Mouse (Mus musculus) kidney, adult 11 months (tissue): ENCODE data around the gene Arhgef33.
"Not testable (repeated sequence)": the region's sequence is repeated elsewhere in the genome, so short reads cannot be mapped to it uniquely, and the experiment has no call there.

ENCODE experiments used
- DNase-seq: peaks from one replicate; pipeline ENCODE4 v3.0.0; 2022

Arhgef33 gene

DNA sequence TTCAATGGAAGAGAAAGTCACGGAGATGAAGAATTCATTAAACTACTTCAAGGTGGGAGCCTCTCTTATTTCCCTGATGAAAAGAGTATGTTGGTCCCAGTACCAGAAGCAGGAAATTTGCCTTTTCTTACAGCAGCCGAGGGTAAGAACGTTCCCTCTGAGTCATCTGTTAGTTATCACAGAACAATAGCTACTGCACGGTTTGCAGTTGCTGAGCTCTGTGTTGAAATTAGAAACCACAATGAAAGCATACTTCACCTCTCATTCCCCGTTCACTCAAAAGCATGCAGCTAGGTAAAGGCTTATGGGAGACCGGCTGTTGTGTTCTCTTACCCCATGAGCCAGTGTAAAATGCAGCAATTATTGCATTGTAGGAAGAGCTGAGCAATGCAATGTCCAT lies 40.0 kb downstream of the Arhgef33 start:
- DNase-seq, result no peak

DNA sequence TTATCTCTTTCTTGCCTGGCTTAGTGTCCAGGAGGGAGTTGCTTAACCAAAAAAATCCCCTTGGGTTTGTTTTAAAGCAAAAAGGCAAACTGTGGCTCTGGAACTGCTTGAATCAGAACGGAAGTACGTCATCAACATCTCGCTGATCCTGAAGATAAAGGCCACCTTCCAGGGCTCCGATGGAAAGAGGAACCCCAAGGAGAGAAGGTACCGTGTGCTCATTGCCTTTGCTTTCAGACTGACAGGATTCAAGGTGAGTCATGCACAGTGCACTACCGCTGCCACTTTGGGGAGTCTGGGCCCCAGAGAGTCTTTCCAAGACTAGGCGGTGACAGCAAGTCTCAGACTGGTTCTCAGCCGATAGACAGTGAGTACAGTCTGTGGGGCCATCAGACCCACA lies 53.0 kb downstream of the Arhgef33 start:
- DNase-seq, result no peak

DNA sequence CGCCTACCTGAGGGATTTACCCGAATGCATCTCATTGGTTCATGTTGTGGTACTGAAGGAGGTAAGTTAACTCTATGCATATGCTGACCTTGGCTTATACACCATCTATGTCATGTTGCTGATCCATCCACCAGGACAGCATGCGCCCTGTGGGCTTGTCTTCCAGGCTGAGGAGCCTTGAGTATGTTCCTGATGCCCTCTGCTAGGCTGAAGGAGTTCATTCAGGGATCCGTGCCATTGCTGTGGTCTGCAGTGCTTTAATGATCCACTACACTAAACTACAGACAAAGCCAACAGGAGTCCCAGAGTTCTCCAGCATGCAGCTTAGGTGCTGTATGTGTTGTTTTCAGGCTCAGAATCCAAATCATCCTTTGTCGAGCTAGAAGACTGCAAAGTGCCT lies 60.1 kb downstream of the Arhgef33 start:
- peak; percentile 21 for DNase-seq

DNA sequence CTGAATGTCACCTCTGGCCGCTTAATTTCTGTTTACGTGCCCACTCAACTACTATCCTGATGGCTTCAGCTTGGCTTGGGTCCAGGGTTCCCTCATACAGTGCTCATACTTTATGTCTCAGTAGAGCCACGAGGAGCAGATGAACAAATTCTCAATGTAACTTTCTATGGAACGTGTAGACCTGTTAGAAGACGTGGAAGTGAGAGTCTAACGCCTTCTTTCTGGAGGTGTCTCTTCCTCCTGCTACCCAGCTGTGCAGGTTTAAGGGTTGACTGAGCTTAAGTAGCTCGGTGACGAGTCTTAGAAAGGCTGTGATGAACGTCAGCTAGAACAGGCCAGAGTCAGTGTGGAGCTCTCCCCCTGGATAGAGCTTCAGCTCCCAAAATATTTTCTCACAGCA lies 61.4 kb downstream of the Arhgef33 start:
- DNase-seq, result no peak

DNA sequence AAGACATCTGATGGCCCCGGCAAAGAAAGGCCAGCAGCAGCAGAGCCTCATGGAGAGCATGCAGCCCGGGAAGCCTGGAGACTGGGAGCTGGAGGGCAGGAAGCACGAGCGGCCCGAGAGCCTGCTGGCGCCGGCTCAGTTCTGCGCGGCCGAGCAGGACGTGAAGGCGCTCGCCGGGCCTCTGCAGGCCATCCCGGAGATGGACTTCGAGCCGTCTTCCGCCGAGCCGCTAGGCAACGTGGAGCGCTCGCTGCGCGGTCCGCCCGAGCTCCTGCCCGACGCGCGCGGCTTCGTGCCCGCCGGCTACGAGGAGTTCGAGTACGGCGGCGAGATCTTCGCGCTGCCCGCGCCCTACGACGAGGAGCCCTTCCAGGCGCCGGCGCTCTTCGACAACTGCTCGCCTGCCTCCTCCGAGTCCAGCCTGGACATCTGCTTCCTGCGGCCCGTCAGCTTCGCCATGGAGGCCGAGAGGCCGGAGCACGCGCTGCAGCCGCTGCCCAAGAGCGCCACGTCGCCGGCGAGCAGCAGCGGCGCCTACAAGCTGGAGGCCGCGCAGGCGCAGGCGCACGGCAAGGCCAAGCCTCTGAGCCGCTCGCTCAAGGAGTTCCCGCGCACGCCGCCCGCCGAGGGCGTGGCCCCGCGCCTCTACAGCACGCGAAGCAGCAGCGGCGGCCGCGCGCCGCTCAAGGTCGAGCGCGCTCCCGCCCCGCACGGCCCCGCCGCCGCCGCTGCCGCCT lies 66.0 kb downstream of the Arhgef33 start, which contains the start of gene Gm10190:
Gene Gm10190 (minus strand): TSS at position 553 of the 737 bp plus-strand sequence.
- DNase-seq, result peak; percentile 89

DNA sequence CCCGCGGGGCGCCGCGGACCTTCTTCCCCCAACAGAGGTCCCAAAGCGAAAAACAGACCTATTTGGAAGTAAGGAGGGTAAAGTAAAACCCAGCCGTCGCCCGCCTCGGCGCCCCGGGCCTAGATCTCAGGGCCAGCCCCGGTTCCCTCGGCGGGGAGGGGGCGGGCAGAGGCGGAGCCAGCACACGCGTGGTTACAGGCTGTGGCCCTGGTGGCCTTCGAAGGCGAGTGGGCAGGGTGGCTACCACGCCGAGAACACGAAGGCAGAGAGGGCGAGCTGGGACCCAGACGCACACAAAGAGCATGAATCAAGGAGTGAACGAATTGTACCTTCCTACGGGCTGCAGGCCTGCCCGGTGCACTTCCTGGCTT lies 66.5 kb downstream of the Arhgef33 start:
- no peak for DNase-seq

DNA sequence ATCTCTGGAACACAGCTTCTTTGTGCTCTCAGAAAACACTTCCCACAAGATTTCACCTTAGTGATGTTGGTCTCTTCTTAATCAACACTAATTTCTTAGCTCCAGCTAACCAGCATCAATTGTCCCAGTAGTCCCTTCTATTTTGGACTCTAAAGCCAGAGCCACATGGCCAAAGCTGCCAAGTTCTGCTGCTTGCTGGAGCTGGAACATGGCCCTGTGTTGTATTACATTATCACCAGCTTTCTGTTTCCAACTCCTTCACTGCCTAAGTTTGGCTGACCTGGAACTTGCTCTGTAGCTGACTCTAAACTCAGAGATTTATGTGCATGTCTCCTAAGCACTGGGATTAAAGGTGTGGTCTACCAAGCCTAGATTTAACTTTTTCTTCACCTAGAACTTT lies 71.2 kb downstream of the Arhgef33 start:
- not testable (repeated sequence) for DNase-seq

DNA sequence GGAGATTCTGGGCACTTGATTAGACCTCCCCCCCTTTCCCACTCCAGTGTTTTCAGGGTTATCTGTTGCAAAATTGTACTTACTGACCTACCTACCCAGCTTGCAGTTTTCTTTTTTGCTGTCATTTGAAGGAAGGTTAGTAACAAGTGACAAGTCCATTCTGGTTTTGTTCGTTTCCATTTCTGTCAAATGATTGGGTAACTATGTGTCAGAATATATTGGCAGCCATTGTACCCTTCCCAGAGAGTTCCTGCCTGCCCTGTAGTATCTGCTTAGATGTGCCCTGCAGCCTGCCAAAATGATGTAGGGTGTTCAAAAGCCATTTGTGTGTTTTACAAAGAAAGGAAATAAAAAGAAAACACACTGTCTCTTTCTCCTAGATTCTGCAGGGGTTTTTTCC lies 78.5 kb downstream of the Arhgef33 start:
- no peak for DNase-seq

DNA sequence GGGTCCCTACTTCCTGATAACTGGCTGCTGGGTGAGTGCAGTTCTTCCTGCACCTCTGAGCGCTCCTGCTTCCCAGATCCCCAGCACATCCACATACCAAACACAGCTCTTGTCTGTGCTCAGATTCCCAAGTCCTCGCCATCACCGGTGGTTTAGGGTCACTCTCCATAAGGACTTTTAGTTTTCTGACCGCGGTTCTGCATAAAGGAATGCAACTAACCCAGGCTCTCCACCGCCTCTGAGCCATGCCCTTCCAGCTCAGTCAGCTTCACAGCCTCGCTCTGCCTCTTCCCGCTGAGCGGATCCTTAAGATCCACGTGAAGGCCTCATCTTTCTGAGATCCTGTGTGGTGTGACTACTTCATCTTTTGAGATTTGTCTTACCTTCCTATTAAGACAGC lies 82.8 kb downstream of the Arhgef33 start:
- DNase-seq, result no peak

DNA sequence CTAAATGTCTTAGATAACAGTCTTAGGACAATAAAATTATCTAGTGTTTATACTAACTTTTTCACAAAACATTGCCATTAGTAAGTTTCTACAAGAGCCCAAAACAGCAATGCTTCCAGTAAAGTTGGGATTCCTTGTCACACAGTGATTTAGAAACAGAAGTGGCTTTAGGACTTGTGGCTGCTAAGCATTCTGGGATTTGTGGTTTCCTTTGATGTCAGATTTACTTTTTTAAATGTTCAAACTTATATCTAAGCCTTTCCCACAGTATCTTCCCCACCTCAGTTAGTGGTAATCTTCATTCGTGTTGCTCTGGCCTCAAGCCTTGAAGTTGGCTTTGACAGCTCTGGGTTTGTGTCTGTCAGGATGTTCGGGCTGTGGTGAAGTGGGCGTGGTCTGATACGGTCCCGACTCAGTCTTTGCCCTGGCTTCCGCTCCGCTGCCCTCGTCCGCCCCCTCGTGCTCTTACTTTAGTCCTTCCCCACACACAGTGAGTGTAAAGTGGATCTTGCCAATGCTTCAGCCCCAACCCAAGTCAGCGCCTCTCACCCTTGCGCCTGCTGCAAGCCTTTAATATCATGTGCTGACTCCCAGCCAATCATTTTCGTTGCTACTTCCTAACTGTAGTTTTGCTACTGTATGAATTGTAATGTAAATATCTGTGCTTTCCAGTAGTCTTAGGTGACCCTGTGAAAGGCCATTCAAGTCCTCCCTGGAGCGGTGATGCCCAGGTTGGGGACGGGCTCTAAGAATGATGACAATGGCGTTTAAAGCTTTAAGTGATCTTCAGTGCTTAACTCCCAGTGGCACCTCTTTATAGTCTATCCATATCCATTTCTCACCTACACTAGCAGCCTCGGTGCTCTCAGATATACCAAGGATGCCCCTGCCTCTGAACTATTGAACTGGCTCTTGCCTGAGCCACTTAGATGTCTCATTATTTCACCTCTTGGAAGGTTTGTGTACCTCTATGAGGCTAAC lies 84.5 kb downstream of the Arhgef33 start:
- DNase-seq, result peak; percentile 63

DNA sequence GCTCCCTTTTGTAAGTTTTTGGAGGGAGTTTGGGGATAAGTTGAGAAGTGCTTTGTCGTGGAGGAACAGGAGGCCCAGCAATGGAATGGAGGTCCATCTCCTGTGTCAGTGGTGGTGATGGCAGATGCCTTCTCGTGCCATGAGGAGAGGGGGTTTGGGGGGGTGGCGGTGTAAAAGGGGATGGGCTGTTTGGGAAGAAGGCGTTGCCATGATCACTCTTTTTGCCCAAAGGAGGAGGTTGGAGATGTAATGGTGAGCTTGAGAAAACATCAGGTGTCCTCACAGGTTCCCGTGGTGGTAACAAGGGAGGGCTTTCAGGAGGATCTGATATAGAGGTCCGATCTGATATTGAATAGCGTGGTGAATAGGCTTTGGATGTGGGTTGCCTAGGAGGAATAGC lies 91.0 kb downstream of the Arhgef33 start:
- no peak for DNase-seq

DNA sequence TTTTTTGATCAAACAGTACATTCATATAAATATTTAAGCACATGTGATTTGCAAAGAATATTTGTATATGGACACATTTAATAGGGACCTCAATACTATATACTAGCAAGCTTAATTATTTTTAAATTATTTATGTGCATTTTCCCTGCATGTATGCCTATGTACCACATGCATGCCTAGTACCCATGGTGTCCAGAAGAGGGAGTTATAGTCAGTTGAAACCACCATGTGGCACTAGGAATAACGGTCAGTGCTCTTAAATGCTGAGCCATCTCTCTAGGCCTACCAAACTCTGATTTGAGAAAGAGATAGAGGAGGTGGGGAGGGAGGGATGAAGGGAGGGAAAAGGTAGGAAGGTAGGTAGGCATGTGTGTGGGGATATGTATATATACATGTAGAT lies 104.0 kb downstream of the Arhgef33 start:
- no peak for DNase-seq

DNA sequence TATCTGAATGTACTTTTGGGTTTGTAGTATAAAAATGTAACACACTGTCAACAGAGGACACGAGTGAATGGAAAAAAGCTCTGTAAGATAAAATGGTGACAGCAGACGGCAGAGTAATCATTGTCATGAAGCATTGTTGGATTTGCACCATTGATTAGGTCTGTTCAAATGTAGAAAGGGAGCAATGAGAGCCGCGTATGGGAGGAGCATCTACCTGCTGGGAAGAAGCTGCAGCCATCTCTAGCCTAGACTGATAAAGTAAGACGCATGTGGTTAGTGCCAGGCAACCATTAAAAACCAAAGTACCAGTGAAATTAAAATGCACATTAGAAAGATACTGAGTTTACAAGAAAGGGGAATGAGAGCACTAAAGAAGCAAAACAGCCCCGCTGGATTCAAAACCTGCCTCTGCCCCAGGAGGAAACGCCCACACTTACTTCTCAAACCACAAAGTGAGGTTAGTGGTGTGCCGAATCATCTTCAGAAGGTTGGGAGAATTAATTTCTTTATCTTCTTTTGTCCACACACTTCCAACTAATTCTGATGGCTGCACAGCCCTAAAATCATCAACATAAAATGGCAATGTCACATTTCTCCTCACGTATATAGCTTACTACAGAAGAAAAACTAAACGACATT lies 111.5 kb downstream of the Arhgef33 start:
- no peak for DNase-seq

DNA sequence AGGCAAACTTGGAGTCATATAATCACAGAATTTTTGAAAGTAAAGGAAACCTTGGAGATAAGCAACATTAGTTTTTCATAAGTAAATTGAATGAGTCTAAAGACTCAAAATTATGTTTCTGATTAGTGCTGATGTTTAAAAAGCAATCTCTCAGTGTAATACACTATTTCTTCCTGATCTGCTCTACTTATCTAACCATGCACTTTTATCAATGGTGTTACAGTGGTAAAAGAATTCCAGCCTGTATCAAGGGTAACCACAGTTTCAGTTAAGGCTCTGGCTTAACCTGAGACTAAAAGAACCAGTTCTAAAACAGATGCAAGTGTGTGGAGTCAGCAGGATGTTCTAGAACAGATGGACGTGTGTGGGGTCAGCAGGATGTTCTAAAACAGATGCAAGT lies 113.8 kb downstream of the Arhgef33 start:
- no peak for DNase-seq

DNA sequence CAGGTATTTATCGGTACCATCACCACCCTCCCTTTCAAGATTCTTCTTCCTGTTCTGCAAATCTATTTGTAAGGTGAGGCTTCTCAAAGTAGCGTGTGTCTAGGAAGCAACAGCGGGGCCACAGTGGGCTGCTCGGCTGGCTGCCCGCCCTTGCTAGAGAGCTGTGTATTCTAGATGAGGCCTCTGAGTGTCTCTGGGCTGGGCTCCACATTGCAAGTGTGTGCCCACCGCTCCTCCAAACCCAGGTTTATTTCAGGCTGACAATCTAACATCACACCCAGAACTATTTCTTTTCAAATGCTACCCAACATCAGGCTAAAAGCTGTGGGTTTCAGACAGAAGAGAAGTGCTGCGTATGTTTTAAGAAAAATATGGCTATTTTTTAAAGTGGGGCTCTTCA lies 119.0 kb downstream of the Arhgef33 start:
- no peak for DNase-seq

DNA sequence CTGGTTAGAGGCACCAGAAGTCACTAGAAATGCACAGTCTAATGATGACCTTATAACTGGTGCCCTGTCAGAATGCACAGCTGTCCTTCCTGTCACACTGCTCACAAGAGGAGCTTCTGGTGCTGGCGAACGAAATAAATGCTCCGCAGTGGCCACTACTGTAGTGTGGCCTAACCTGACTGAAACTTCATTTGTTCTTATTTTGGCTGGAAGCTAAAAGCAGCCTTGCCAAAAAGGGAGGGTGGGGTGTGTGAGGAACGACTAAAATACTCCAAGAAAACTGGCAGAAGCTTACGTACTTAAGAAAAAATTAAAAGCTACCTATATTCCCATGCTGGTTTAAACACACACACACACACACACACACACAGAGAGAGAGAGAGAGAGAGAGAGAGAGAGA lies 119.7 kb downstream of the Arhgef33 start:
- DNase-seq, result no peak

DNA sequence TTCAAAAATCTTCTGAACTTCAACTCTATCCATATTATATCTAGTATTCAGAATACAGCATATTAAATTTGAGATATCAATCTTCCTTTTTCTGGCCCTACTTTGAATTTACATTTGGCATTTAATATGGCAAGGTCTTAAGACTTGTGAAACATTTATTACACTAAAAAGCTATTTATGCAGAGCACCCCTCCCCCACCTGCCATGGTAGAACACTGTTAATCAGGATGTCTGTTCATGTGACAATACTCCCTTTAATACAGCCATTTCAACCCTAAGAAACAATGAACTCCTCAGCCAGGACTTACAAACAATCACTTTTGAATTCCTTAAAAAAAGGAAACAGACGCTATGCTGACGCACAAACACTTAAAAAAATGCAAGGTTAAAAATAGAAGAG lies 120.8 kb downstream of the Arhgef33 start:
- DNase-seq, result no peak

DNA sequence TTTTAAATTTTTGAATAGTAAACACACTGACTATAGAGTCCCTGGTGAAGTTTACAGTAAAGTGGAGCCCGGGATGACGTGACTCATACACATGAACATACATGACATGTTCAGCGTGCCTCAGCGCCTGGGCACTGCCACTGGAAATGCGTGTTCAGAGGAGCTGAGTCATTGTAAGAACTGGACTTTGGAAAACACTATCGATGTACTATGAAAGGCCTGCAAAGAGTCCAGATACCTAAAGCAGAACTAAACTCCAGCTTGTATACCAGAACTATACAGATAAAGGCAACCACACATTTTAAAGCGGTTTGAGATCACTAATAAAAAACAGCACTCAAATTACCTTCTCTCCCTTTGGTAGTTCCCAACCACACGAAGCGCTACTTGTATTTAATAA lies 124.8 kb downstream of the Arhgef33 start:
- no peak for DNase-seq

DNA sequence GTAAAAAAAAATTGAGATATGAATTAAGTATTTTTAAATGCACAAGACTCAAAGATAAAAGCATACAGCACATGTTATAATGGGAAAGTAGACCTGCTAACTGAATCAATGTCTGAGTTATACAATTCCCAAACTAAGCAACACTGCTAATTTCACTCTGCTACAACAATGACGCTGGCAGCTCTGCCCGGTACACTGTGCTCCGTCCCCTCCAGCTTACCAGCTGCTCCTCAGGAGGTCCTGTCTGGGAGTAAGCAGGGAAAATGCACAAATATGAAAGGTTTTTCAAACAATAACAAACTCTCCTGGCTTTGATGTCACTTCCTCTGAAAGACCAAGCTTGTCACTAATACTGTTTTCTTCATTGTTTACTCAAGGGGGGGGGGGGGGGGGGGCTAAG lies 127.2 kb downstream of the Arhgef33 start:
- no peak for DNase-seq

DNA sequence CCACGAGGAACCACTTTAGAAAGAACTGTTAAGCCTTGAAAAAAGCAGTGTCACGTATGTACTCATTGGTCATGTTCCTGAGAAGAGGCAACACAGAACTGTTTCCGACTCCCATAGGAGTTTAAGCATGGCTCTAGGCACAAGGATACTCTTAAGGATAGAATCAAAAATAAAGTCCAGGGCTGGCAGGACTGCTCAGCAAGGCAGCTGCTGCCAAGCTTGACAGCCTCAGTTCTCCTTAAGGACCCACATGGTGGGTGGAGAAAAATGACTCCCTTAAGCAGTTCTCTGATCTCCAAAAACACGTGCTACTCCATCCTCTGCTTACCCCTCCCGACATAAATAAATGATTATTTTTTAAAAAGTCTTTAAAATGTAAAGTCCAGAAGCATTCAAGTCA lies 128.5 kb downstream of the Arhgef33 start:
- DNase-seq, result no peak

DNA sequence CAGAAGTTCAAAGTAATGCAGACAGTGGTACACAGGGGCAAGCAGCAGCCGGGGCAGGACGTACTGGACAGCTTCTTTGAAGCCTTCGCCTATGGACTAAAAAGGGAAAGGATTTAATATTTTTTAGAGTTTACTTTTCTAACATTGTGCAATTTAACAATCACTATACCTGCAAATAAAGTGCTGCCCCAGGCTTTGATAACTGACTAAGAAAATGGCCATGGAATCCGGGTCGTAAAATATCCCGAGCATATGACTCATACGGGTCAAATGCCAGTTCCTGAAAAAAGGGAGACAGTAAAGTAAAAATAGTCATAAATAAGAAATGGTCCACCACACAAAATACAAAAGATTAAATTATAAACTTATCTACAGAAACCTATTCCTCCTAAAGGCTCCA lies 138.2 kb downstream of the Arhgef33 start:
- no peak for DNase-seq

DNA sequence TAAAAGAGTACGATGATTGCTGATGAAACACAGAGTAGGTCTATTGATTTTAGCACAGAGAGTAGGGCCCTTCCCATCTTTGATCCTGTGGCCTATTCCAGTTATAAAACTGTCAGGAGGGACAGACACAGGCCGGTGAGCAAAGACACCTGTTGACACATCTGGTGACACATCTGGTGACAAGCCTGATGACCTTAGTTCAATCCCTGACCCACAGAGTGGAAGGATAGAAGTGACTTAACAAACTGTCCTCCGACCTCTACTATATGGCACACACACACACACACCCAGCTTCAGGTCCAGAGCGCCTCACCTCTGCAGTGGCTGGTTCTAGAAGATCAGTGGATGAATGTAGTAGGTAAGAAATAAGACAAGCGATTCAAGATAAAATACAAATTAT lies 139.3 kb downstream of the Arhgef33 start:
- no peak for DNase-seq
